Comparison of ENCODE assay signal across 9 mouse cellular contexts in genomic region chr13:98366469-98367275, GRCm38 (mm10). TPM values are rescaled to one million over a fixed set of nuclear protein-coding genes. Genes with fewer than 3 reads are reported as not detected.
A peak's percentile ranks its signal among the peaks of the same experiment; 100 is the strongest.
DNase-seq lines count a peak whose midpoint lies in the region; ATAC-seq lines count a peak whose summit lies in the region.
"Had no signal": no experiment of that assay in that cellular context is flagged by ENCODE, and none has a peak within 500 bp of the region (broad histone marks: within the 10 kb centered on the region; RNA-seq: fewer than 3 reads in every experiment).

No protein-coding gene starts in this region.

- H3K4me3 ChIP-seq in embryonic facial prominence, embryonic 12.5 days: peak overlapping the region; percentile 28
- H3K4me3 ChIP-seq in intestine, embryonic 16.5 days (ENCODE audit: low read length): peak overlapping the region; percentile 25
- peak overlapping the region; percentile 11; the same call in 1 of the 2 replicates for H3K4me3 ChIP-seq in neural tube, embryonic 15.5 days (replicated peaks)

- H3K4me1 ChIP-seq in embryonic facial prominence, embryonic 12.5 days: peaks cover 23% of the 10 kb centered on the region
- peaks cover 7% of the 10 kb centered on the region for H3K4me1 ChIP-seq in intestine, embryonic 16.5 days (ENCODE audit: control insufficient read depth, insufficient read depth, low read length)
- peaks cover 10% of the 10 kb centered on the region; the same call in 1 of the 2 replicates for H3K4me1 ChIP-seq in neural tube, embryonic 15.5 days

- intact Hi-C loops in gastrocnemius, postnatal 14 days (cut with DNase I; ENCODE audit: low total_unique reads): no loop called here

- H3K27ac ChIP-seq in embryonic facial prominence, embryonic 12.5 days: peak overlapping the region; percentile 68
- no peak overlapping the region for H3K27ac ChIP-seq in intestine, embryonic 16.5 days (ENCODE audit: low read length)
- no peak overlapping the region for H3K27ac ChIP-seq in neural tube, embryonic 15.5 days (replicated peaks)

- 1% methylated on average over 43 of the region's 43 CpGs for WGBS in embryonic facial prominence, embryonic 12.5 days
- 1% methylated on average over 42 of the region's 43 CpGs for WGBS in intestine, embryonic 16.5 days
- 2% methylated on average over 43 of the region's 43 CpGs for WGBS in neural tube, embryonic 15.5 days

- peak overlapping the region; percentile 25; the same call in 1 of the 2 replicates for H3K9ac ChIP-seq in embryonic facial prominence, embryonic 12.5 days
- no peak overlapping the region for H3K9ac ChIP-seq in intestine, embryonic 16.5 days (ENCODE audit: low read depth, low read length)
- no peak overlapping the region for H3K9ac ChIP-seq in neural tube, embryonic 15.5 days (replicated peaks)

- peak; percentile 21 for DNase-seq in kidney, postnatal 10 days
- no peak for DNase-seq in kidney, adult 18-20 months
- no peak for DNase-seq in gastrocnemius, postnatal 14 days
- DNase-seq in layer of hippocampus, postnatal 25 days (ENCODE audit: extremely low spot score in 1 of 2, low spot score in 1 of 2): no peak
- DNase-seq in adrenal gland, postnatal 14 days: no peak

- no peaks in the 10 kb centered on the region for H3K36me3 ChIP-seq in embryonic facial prominence, embryonic 12.5 days
- H3K36me3 ChIP-seq in intestine, embryonic 16.5 days (ENCODE audit: control insufficient read depth, insufficient read depth, low read length): no peaks in the 10 kb centered on the region
- no peaks in the 10 kb centered on the region for H3K36me3 ChIP-seq in neural tube, embryonic 15.5 days

- H3K9me3 ChIP-seq in embryonic facial prominence, embryonic 12.5 days: no peaks in the 10 kb centered on the region
- H3K9me3 ChIP-seq in intestine, embryonic 16.5 days (ENCODE audit: control insufficient read depth, low read length): no peaks in the 10 kb centered on the region
- H3K9me3 ChIP-seq in neural tube, embryonic 15.5 days (replicated peaks): no peaks in the 10 kb centered on the region

- ATAC-seq in embryonic facial prominence, embryonic 12.5 days (ENCODE audit: insufficient number of reproducible peaks, insufficient read depth, low FRiP score, low TSS enrichment): 0 out of 2 replicates have a peak, but pooled peaks have one; percentile 15
- no peak for ATAC-seq in intestine, embryonic 16.5 days
- ATAC-seq in neural tube, embryonic 15.5 days (ENCODE audit: low FRiP score): no peak; the same call in 1 of the 2 replicates

- peaks cover 50% of the 10 kb centered on the region for H3K27me3 ChIP-seq in embryonic facial prominence, embryonic 12.5 days
- H3K27me3 ChIP-seq in intestine, embryonic 16.5 days (replicated peaks; ENCODE audit: control insufficient read depth, insufficient read depth, low read length): peaks cover 68% of the 10 kb centered on the region
- H3K27me3 ChIP-seq in neural tube, embryonic 15.5 days (replicated peaks): peaks cover 85% of the 10 kb centered on the region

- peak overlapping the region; percentile 65 for H3K4me2 ChIP-seq in embryonic facial prominence, embryonic 12.5 days (replicated peaks)
- 0 out of 2 replicates have a peak overlapping the region, but pooled peaks have one; percentile 27 for H3K4me2 ChIP-seq in intestine, embryonic 16.5 days (ENCODE audit: low read depth, low read length)
- H3K4me2 ChIP-seq in neural tube, embryonic 15.5 days: peak overlapping the region; percentile 44

RNA-seq across cellular contexts. Expression of gene Foxd1, which starts 12.6 kb away (rescaled TPM):
- polyA plus RNA-seq in embryonic facial prominence, embryonic 12.5 days (2016; fragmentation: Nextera tagmentation; extraction: Ambion mirVana): 9.5 and 9.9 TPM in 2 replicates
- 0.02 TPM in 1 of 2 replicates, not detected in the other for polyA plus RNA-seq in intestine, embryonic 16.5 days (2015; fragmentation: Nextera tagmentation; extraction: Ambion mirVana)
- 0.33 and 0.65 TPM in 2 replicates for polyA plus RNA-seq in neural tube, embryonic 15.5 days (2015; fragmentation: Nextera tagmentation; extraction: Ambion mirVana)
- total RNA-seq in gastrocnemius, postnatal 14 days (2021): under 1 TPM; 0.09 to 0.18 TPM
- 1 to 10 TPM in 1 of 2 experiments, under 1 TPM in 1; 0.71 to 1.0 TPM for total RNA-seq in layer of hippocampus, postnatal 25 days (2021)
- 0.75 and 0.82 TPM in 2 replicates for total RNA-seq in adrenal gland, postnatal 14 days (2021)
- total RNA-seq: neutrophil, adult 5-6 weeks had no signal

RNA-seq across cellular contexts. Expression of gene Btf3, which starts 49.9 kb away (rescaled TPM):
- polyA plus RNA-seq in embryonic facial prominence, embryonic 12.5 days (2016; fragmentation: Nextera tagmentation; extraction: Ambion mirVana): 731 and 771 TPM in 2 replicates
- polyA plus RNA-seq in intestine, embryonic 16.5 days (2015; fragmentation: Nextera tagmentation; extraction: Ambion mirVana): 549 and 610 TPM in 2 replicates
- 481 and 531 TPM in 2 replicates for polyA plus RNA-seq in neural tube, embryonic 15.5 days (2015; fragmentation: Nextera tagmentation; extraction: Ambion mirVana)
- 100 to 1,000 TPM; 243 to 260 TPM for total RNA-seq in gastrocnemius, postnatal 14 days (2021)
- 100 to 1,000 TPM; 196 to 221 TPM for total RNA-seq in layer of hippocampus, postnatal 25 days (2021)
- 364 and 430 TPM in 2 replicates for total RNA-seq in adrenal gland, postnatal 14 days (2021)
